Mouse (Mus musculus): ENCODE data around the gene Mtfp1. TPM values are rescaled to one million over a fixed set of nuclear protein-coding genes. Genes with fewer than 3 reads are reported as not detected.
"Not testable (repeated sequence)": the region's sequence is repeated elsewhere in the genome, so short reads cannot be mapped to it uniquely, and the experiment has no call there.

Mtfp1 gene
- polyA plus RNA-seq, 1 experiment from 2014 or later, result 5.9 TPM

DNA sequence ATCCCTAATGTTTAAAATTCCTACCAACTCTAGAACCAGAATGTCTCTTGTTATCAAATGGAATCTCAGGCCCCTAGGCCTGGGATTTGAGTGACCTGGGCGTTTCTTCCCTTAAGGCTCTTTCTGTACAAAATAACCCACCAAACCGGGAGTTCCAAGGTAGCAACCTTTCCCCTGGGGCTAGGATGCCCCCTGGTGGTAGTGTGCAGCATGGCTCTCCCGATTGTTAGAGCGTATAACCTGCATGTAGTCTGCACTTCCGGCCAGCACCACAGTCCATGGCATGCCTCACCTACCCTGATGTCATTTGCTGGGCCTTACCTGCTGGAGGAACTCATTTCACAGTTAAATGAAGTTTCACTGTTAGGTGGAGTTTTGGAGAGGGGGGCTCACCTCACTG lies 28.7 kb upstream of the Mtfp1 start:
- Histone ChIP-seq H3K9ac (no peak overlapping the region), H3K4me2 (replicated peaks) (no peak overlapping the region), H3K27me3 (peaks cover 14% of the 10 kb centered on the region; the same call in 1 of the 2 replicates), H3K4me3 (replicated peaks) (no peak overlapping the region), H3K27ac (replicated peaks) (no peak overlapping the region), H3K36me3 (no peaks in the 10 kb centered on the region), H3K9me3 (replicated peaks) (no peaks in the 10 kb centered on the region; the same call in 1 of the 2 replicates), H3K4me1 (peaks cover 1% of the 10 kb centered on the region)
- WGBS, result 57% methylated on average over 5 of the region's 5 CpGs
- ATAC-seq (ENCODE audit: insufficient number of reproducible peaks, low FRiP score, low TSS enrichment, low read depth), result no peak

GRCm38 (mm10) chr11:4122742-4123579 lies 27.7 kb upstream of the Mtfp1 start, which contains the start of gene Sec14l2:
Sec14l2 (minus strand) TSS chr11:4123415.
- no peak for ATAC-seq (ENCODE audit: insufficient number of reproducible peaks, low FRiP score, low TSS enrichment, low read depth)
- no peak within 1 kb of the TSS for H3K4me2 ChIP-seq (replicated peaks)
- 65% methylated on average over 10 of the region's 10 CpGs for whole genome bisulfite sequencing

GRCm38 (mm10) chr11:4122226-4122625 lies 27.0 kb upstream of the Mtfp1 start:
- H3K36me3 ChIP-seq, result no peaks in the 10 kb centered on the region
- peaks cover 17% of the 10 kb centered on the region; the same call in 1 of the 2 replicates for H3K27me3 ChIP-seq
- ATAC-seq (ENCODE audit: insufficient number of reproducible peaks, low FRiP score, low TSS enrichment, low read depth), result no peak
- H3K4me1 ChIP-seq, result peaks cover 17% of the 10 kb centered on the region
- no peak overlapping the region for H3K4me2 ChIP-seq (replicated peaks)
- no peaks in the 10 kb centered on the region; the same call in 1 of the 2 replicates for H3K9me3 ChIP-seq (replicated peaks)
- 81% methylated on average over 5 of the region's 5 CpGs for whole genome bisulfite sequencing
- no peak overlapping the region for H3K9ac ChIP-seq
- no peak overlapping the region for H3K4me3 ChIP-seq (replicated peaks)
- H3K27ac ChIP-seq (replicated peaks), result no peak overlapping the region

More at GRCm38 (mm10) chr11:4122742-4123579, 27.7 kb upstream of the Mtfp1 start, which contains the start of gene Sec14l2:
- no peak within 1 kb of the TSS for H3K9ac ChIP-seq
- no peak within 1 kb of the TSS for H3K27ac ChIP-seq (replicated peaks)
- H3K4me1 ChIP-seq, result peaks cover 11% of the 10 kb centered on the region
- no peaks in the 10 kb centered on the region; the same call in 1 of the 2 replicates for H3K9me3 ChIP-seq (replicated peaks)
- no peaks in the 10 kb centered on the region for H3K36me3 ChIP-seq
- no peak within 1 kb of the TSS for H3K4me3 ChIP-seq (replicated peaks)
- peaks cover 17% of the 10 kb centered on the region; the same call in 1 of the 2 replicates for H3K27me3 ChIP-seq

DNA sequence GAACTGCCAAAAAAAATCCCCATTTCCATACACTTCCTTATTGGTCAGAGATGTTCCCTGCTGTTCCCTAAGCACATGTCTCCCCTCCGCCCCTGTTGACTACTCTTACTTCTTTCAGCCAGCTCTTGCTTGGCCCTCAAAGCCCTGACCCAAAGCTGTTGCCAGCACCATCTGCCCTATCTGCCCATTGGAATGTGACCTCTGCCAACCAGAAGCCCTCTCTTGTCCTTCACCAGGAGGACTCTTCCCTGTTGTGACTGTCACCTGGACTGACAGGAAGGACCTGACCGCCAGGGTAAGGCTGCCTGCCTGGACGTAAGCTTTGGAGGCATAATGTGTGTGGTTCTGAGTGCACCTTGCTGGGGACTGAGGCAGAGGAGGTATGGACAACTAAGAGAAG lies 26.4 kb upstream of the Mtfp1 start:
- no peak overlapping the region for H3K4me2 ChIP-seq (replicated peaks)
- ATAC-seq (ENCODE audit: insufficient number of reproducible peaks, low FRiP score, low TSS enrichment, low read depth), result no peak
- WGBS, result 75% methylated on average over 3 of the region's 3 CpGs
- peaks cover 17% of the 10 kb centered on the region; the same call in 1 of the 2 replicates for H3K27me3 ChIP-seq
- no peak overlapping the region for H3K4me3 ChIP-seq (replicated peaks)
- H3K9ac ChIP-seq, result no peak overlapping the region
- peaks cover 21% of the 10 kb centered on the region for H3K4me1 ChIP-seq
- H3K27ac ChIP-seq (replicated peaks), result no peak overlapping the region
- no peaks in the 10 kb centered on the region for H3K36me3 ChIP-seq
- no peaks in the 10 kb centered on the region; the same call in 1 of the 2 replicates for H3K9me3 ChIP-seq (replicated peaks)

- no peak overlapping the region for H3K27ac ChIP-seq (replicated peaks)
- WGBS, result 83% methylated on average over 5 of the region's 5 CpGs
- ATAC-seq (ENCODE audit: insufficient number of reproducible peaks, low FRiP score, low TSS enrichment, low read depth), result no peak
These were observed 24.4 kb upstream of the Mtfp1 start for GRCm38 (mm10) chr11:4119635-4120034.

DNA sequence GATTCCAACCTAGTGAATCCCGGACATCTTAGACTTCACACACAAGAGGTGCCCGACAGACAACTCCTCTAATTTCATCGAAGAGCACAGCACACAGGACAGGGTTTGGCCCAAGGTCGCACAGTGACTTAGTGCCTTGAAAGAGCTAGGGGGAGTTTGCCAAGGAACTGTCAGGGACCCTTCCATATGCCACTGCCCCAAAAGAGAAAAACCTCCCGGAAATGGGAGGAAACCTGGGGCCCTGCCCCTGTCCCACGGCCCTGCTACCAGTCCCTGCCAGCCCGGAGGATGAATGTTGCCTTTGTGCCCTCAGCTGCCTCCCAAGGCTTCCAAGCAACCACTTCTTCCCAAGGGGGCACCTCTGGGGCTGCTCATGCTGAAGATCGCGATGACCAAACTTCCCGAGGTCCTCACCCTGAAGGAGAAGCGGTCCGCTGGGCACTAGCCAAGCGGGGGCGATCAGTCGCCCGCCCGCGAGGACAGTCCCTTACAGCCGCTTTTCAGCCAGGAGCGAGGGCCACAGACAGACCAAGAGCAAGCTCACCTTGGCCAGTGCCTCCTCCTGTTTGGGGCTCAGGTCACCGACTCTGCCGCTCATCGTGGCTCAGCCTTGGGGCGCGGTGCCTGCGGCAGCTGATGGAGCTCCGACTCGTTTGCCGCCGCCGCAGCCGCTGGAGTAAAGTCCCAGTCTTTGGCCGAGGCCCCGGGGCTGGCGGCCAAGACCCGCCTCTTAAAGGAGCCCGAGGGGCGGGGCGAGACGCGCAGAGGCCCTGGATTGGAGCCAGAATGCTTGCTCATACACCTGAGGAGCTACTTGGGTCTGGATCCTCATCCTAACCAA lies 23.1 kb upstream of the Mtfp1 start:
- Histone ChIP-seq H3K4me2 (replicated peaks) (peak overlapping the region; percentile 95), H3K27me3 (peaks cover 17% of the 10 kb centered on the region; the same call in 1 of the 2 replicates), H3K4me1 (peaks cover 30% of the 10 kb centered on the region), H3K9me3 (replicated peaks) (no peaks in the 10 kb centered on the region), H3K9ac (peak overlapping the region; percentile 49), H3K27ac (replicated peaks) (peak overlapping the region; percentile 45; the same call in 1 of the 2 replicates), H3K36me3 (no peaks in the 10 kb centered on the region), H3K4me3 (replicated peaks) (peak overlapping the region; percentile 56)
- 2% methylated on average over 41 of the region's 41 CpGs for WGBS
- ATAC-seq (ENCODE audit: insufficient number of reproducible peaks, low FRiP score, low TSS enrichment, low read depth), result peak; percentile 43; the same call in 1 of the 2 replicates

More at GRCm38 (mm10) chr11:4119635-4120034, 24.4 kb upstream of the Mtfp1 start:
- Histone ChIP-seq H3K36me3 (no peaks in the 10 kb centered on the region), H3K27me3 (peaks cover 17% of the 10 kb centered on the region; the same call in 1 of the 2 replicates), H3K9me3 (replicated peaks) (no peaks in the 10 kb centered on the region), H3K9ac (no peak overlapping the region), H3K4me1 (peaks cover 26% of the 10 kb centered on the region), H3K4me3 (replicated peaks) (no peak overlapping the region), H3K4me2 (replicated peaks) (no peak overlapping the region)

DNA sequence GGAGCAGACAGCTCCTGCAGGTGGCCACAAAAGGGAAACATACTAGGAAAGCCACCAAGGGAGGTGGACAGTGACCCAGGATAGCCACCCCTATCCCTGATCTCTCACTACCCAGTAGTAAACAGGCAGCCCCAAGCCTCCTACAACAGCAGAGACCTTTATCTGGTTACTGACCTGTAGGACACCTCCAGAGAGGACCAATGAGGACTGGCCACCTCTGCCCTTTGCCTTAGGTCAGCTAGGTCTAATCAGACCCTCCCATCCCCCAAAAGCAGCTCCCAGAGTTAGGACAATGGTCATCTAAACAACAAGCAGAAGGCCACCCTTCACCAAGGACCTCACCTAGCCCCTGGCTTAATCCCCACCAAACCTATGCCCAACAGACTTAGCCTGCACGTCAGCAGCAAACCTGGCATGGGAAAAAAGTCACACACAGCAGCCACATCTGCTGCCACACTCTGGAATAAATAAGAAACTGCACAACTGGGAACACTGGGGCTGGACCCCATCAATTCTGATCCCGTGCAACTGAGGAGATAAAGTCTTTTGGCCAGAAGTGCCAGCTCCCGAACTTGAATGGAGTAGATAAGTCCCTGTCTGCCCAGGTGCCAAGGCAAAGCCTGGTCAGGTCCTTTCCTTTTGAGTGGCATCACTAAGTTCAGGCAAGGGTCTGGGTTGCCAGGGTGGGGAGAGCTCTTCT lies 22.3 kb upstream of the Mtfp1 start:
- Histone ChIP-seq H3K4me3 (replicated peaks) (peak overlapping the region; percentile 56), H3K9ac (peak overlapping the region; percentile 49; the same call in 1 of the 2 replicates), H3K4me1 (peaks cover 31% of the 10 kb centered on the region), H3K36me3 (no peaks in the 10 kb centered on the region), H3K9me3 (replicated peaks) (no peaks in the 10 kb centered on the region), H3K27ac (replicated peaks) (no peak overlapping the region), H3K4me2 (replicated peaks) (peak overlapping the region; percentile 95), H3K27me3 (peaks cover 17% of the 10 kb centered on the region; the same call in 1 of the 2 replicates)
- 28% methylated on average over 3 of the region's 3 CpGs for WGBS
- no peak for ATAC-seq (ENCODE audit: insufficient number of reproducible peaks, low FRiP score, low TSS enrichment, low read depth)

- H3K27me3 ChIP-seq, result peaks cover 14% of the 10 kb centered on the region; the same call in 1 of the 2 replicates
- no peak overlapping the region for H3K4me2 ChIP-seq (replicated peaks)
- H3K9ac ChIP-seq, result no peak overlapping the region
- H3K9me3 ChIP-seq (replicated peaks), result no peaks in the 10 kb centered on the region
- H3K27ac ChIP-seq (replicated peaks), result no peak overlapping the region
- peaks cover 31% of the 10 kb centered on the region for H3K4me1 ChIP-seq
- ATAC-seq (ENCODE audit: insufficient number of reproducible peaks, low FRiP score, low TSS enrichment, low read depth), result no peak
- WGBS, result 44% methylated on average over 11 of the region's 11 CpGs
- no peaks in the 10 kb centered on the region for H3K36me3 ChIP-seq
- no peak overlapping the region for H3K4me3 ChIP-seq (replicated peaks)
These were observed 21.4 kb upstream of the Mtfp1 start for GRCm38 (mm10) chr11:4116458-4117141.

DNA sequence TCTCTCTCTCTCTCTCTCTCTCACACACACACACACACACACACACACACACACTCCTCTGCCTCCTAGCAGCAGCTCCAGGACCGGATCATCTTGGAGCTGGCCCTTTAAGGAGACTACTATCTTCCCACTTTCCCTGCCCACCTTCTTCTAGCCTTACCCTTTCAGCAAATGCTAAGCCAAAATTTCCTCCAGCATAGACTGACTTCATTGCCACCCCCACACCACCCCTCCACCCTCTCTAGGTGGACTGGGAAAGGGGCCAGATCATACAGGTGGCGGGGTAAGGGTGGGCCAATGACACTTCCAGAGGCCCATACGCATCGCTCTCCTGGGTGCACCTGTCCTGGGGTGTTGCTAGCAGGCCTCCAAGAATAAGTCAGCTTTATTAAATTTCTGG lies 20.2 kb upstream of the Mtfp1 start:
- Histone ChIP-seq H3K36me3 (0 out of 2 replicates have a peak, but pooled peaks cover 7% of the 10 kb centered on the region), H3K4me1 (peaks cover 31% of the 10 kb centered on the region), H3K27ac (replicated peaks) (no peak overlapping the region), H3K4me3 (replicated peaks) (no peak overlapping the region), H3K27me3 (peaks cover 14% of the 10 kb centered on the region; the same call in 1 of the 2 replicates), H3K9ac (no peak overlapping the region), H3K4me2 (replicated peaks) (no peak overlapping the region), H3K9me3 (replicated peaks) (no peaks in the 10 kb centered on the region)
- 87% methylated on average over 4 of the region's 4 CpGs for WGBS
- ATAC-seq (ENCODE audit: insufficient number of reproducible peaks, low FRiP score, low TSS enrichment, low read depth), result no peak

GRCm38 (mm10) chr11:4114541-4114940 lies 19.3 kb upstream of the Mtfp1 start:
- not testable (repeated sequence) for H3K27ac ChIP-seq (replicated peaks); ATAC-seq (ENCODE audit: insufficient number of reproducible peaks, low FRiP score, low TSS enrichment, low read depth); H3K4me2 ChIP-seq (replicated peaks); H3K9me3 ChIP-seq (replicated peaks); H3K4me3 ChIP-seq (replicated peaks); H3K27me3 ChIP-seq; H3K36me3 ChIP-seq; H3K9ac ChIP-seq
- WGBS, result 77% methylated on average over 6 of the region's 6 CpGs
- peaks cover 31% of the 10 kb centered on the region for H3K4me1 ChIP-seq

Data from embryonic facial prominence, embryonic 15.5 days (tissue).